Mouse (Mus musculus): ENCODE measurements around the gene Mcm3ap.

DNA sequence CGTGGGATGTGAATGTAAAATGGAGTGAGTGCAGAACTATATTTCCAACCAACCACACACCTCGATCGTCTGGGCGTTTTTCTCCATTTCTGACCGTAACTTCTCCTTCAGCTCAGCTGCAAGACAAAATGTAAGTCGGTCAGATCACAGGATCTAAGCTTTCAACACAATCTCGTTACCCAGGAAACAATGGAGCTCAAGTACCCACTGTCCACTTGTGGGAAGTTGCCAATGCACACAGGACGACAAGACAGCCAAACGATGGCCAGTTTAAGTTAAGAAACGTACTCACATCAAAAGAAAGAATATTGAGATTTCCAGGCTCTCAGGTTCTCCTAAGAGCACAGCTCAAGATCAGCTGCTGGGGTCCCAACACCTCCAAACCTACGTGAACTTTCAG is 34.8 kb upstream of the Mcm3ap start:
- TF ChIP-seq GATA1 (IDR thresholded peaks at IDR 0.05; ENCODE audit: low read length) (no peak), TAL1 (IDR thresholded peaks at IDR 0.05; ENCODE audit: low read length) (no peak)

Measured in erythroblast, embryonic 14.5 days (primary cell).